Mouse (Mus musculus) heart, postnatal 0 days (tissue): ENCODE results near the gene Rps15a. TPM values are rescaled to one million over a fixed set of nuclear protein-coding genes. Genes with fewer than 3 reads are reported as not detected.
A peak's percentile ranks its signal among the peaks of the same experiment; 100 is the strongest.

ENCODE experiments used
- ATAC-seq: fragments of 200-750 bp; cut with Nextera tagmentation; 2 replicates; pipeline ENCODE4 v1.8.0; 2017; ENCODE audit warnings: low read depth, moderate number of reproducible peaks, moderate library complexity; ENCODE audit not compliant: insufficient read depth
- DNase-seq: peaks from one replicate; pipeline ENCODE4 v3.0.0-alpha.2; 2016; ENCODE audit warnings: low spot score
- H3K27ac ChIP-seq: fragments of 300-500 bp; sonication (generic); 2 replicates; pipeline ENCODE4 v1.5.1; 2014; ENCODE audit warnings: low read depth, mild to moderate bottlenecking
- H3K27me3 ChIP-seq: fragments of 300-500 bp; sonication (generic); 2 replicates; pipeline ENCODE4 v1.6.1; 2014; ENCODE audit warnings: low read length, mixed read lengths; ENCODE audit not compliant: control insufficient read depth, insufficient read depth
- H3K36me3 ChIP-seq: fragments of 300-500 bp; sonication (generic); replicated peaks from 2 replicates; pipeline ENCODE4 v1.6.1; 2014; ENCODE audit warnings: low read length, mixed read lengths; ENCODE audit not compliant: control insufficient read depth, insufficient read depth
- H3K4me1 ChIP-seq: fragments of 300-500 bp; sonication (generic); 2 replicates; pipeline ENCODE4 v1.6.1; 2014; ENCODE audit warnings: antibody characterized with exemption; ENCODE audit not compliant: control insufficient read depth, insufficient read depth
- H3K4me2 ChIP-seq: fragments of 300-500 bp; sonication (generic); 2 replicates; pipeline ENCODE4 v1.6.1; 2014; ENCODE audit warnings: low read depth, mild to moderate bottlenecking, low read length, moderate library complexity
- H3K4me3 ChIP-seq: fragments of 300-500 bp; sonication (generic); 2 replicates; pipeline ENCODE4 v1.5.1; 2014; ENCODE audit warnings: low read depth, low read length
- H3K9ac ChIP-seq: fragments of 300-500 bp; sonication (generic); replicated peaks from 2 replicates; pipeline ENCODE4 v1.6.1; 2014; ENCODE audit warnings: low read depth, low read length, mixed read lengths
- H3K9me3 ChIP-seq: fragments of 300-500 bp; sonication (generic); replicated peaks from 2 replicates; pipeline ENCODE4 v1.6.1; 2016; ENCODE audit warnings: low read length; ENCODE audit not compliant: control insufficient read depth
- CTCF ChIP-seq: IDR thresholded peaks from 2 replicates; pipeline ENCODE4 v1.5.1; 2016; ENCODE audit warnings: antibody characterized with exemption, control low read depth, low read depth
- EP300 ChIP-seq: IDR thresholded peaks from 2 replicates; pipeline ENCODE4 v1.6.1; 2016; ENCODE audit warnings: antibody characterized with exemption, low read depth
- WGBS: fragments of 180-500 bp; shearing (Covaris S2); extraction: QIAGEN DNeasy Blood & Tissue Kit; methylation state at CpG from one replicate; pipeline ENCODE4 v1.1.7; 2014; 5-methylcytosine and 5-hydroxymethylcytosine counted together
- polyA plus RNA-seq: library from polyadenylated mRNA; unstranded; fragments of >200 nt; fragmentation: Nextera tagmentation; extraction: Ambion mirVana; gene quantifications from 2 replicates; pipeline ENCODE4 v1.2.1, GENCODE M21; 2015
- total RNA-seq: library from RNA; depleted of rRNA; stranded (reverse); fragments of >200 nt; gene quantifications from 2 replicates; pipeline ENCODE4 v1.2.3, GENCODE M21; 2014; ENCODE audit warnings: low replicate concordance

The Rps15a gene
- total and polyA plus RNA-seq, 2 experiments from 2014 or later = 397 to 413 TPM

- no peaks in the 10 kb centered on the region for H3K4me1 ChIP-seq
- H3K27me3 ChIP-seq = no peaks in the 10 kb centered on the region
- WGBS = 37% methylated on average over 5 of the region's 5 CpGs
- TF ChIP-seq EP300 (no peak), CTCF (no peak)
- peaks cover 40% of the 10 kb centered on the region for H3K36me3 ChIP-seq
- no peak overlapping the region for H3K4me3 ChIP-seq
- H3K9me3 ChIP-seq = no peaks in the 10 kb centered on the region
- DNase-seq = no peak
- no peak for ATAC-seq
- H3K4me2 ChIP-seq = no peak overlapping the region
- no peak overlapping the region for H3K27ac ChIP-seq
- no peak overlapping the region for H3K9ac ChIP-seq
These were observed 12.3 kb downstream of the Rps15a start for GRCm38 (mm10) chr7:118103462-118104379.

GRCm38 (mm10) chr7:118102678-118103461 lies 13.1 kb downstream of the Rps15a start:
- Histone ChIP-seq H3K9me3 (no peaks in the 10 kb centered on the region), H3K27ac (no peak overlapping the region), H3K9ac (no peak overlapping the region), H3K4me2 (no peak overlapping the region), H3K4me1 (no peaks in the 10 kb centered on the region), H3K4me3 (no peak overlapping the region), H3K27me3 (no peaks in the 10 kb centered on the region), H3K36me3 (peaks cover 31% of the 10 kb centered on the region)
- no peak for ATAC-seq
- WGBS = 35% methylated on average over 4 of the region's 4 CpGs
- no peak for DNase-seq
- no peak for TF ChIP-seq CTCF

- H3K36me3 ChIP-seq = peaks cover 25% of the 10 kb centered on the region
- H3K27me3 ChIP-seq = no peaks in the 10 kb centered on the region
- no peaks in the 10 kb centered on the region for H3K4me1 ChIP-seq
- WGBS = 47% methylated on average over 4 of the region's 4 CpGs
- H3K4me2 ChIP-seq = no peak overlapping the region
- no peak overlapping the region for H3K27ac ChIP-seq
- H3K9ac ChIP-seq = no peak overlapping the region
- no peak for TF ChIP-seq EP300
- TF ChIP-seq CTCF = peak; percentile 96
- DNase-seq = peak; percentile 68
- H3K4me3 ChIP-seq = no peak overlapping the region
- ATAC-seq = no peak
- no peaks in the 10 kb centered on the region for H3K9me3 ChIP-seq
These were observed 13.8 kb downstream of the Rps15a start for GRCm38 (mm10) chr7:118102231-118102630.

- Histone ChIP-seq H3K27ac (no peak overlapping the region), H3K4me3 (no peak overlapping the region), H3K4me1 (no peaks in the 10 kb centered on the region), H3K4me2 (no peak overlapping the region), H3K9ac (no peak overlapping the region), H3K27me3 (no peaks in the 10 kb centered on the region), H3K9me3 (no peaks in the 10 kb centered on the region), H3K36me3 (no peaks in the 10 kb centered on the region)
- TF ChIP-seq CTCF (no peak), EP300 (no peak)
- ATAC-seq (no peak), DNase-seq (no peak)
- WGBS = 43% methylated on average over 7 of the region's 7 CpGs
These were observed 18.4 kb downstream of the Rps15a start for GRCm38 (mm10) chr7:118097615-118098014.

GRCm38 (mm10) chr7:118079987-118080386 lies 36.0 kb downstream of the Rps15a start:
- no peak for ATAC-seq
- no peaks in the 10 kb centered on the region for H3K4me1 ChIP-seq
- WGBS = 82% methylated on average over 4 of the region's 4 CpGs

More at GRCm38 (mm10) chr7:118079987-118080386, 36.0 kb downstream of the Rps15a start:
- no peak overlapping the region for H3K9ac ChIP-seq
- H3K4me3 ChIP-seq = no peak overlapping the region
- no peaks in the 10 kb centered on the region for H3K36me3 ChIP-seq
- H3K4me2 ChIP-seq = no peak overlapping the region
- no peaks in the 10 kb centered on the region for H3K27me3 ChIP-seq
- H3K9me3 ChIP-seq = no peaks in the 10 kb centered on the region
- no peak for TF ChIP-seq EP300
- no peak overlapping the region for H3K27ac ChIP-seq
- no peak for DNase-seq
